ENCODE assay signal across 8 mouse cellular contexts in genomic region chr5:35582445-35583220, GRCm38 (mm10). TPM values are rescaled to one million over a fixed set of nuclear protein-coding genes. Genes with fewer than 3 reads are reported as not detected.
DNase-seq lines count a peak whose midpoint lies in the region; ATAC-seq and TF ChIP-seq lines count a peak whose summit lies in the region.

Acox3 (plus strand) TSS chr5:35583040.

- H3K27me3 ChIP-seq in MEL (ENCODE audit: control insufficient read depth in 1 of 2, insufficient read depth in 2 of 2, low read length in 2 of 2): no peaks in the 10 kb centered on the region
- H3K27me3 ChIP-seq in cerebellum, adult 2 months (ENCODE audit: control insufficient read depth, insufficient read depth, low read length): no peaks in the 10 kb centered on the region
- H3K27me3 ChIP-seq in lung, embryonic 16.5 days (ENCODE audit: control insufficient read depth, insufficient read depth, low read depth, low read length): no peaks in the 10 kb centered on the region

- peaks cover 0 to 16% of the 10 kb centered on the region in 2 experiments; a peak in 2 of 4 replicates for H3K36me3 ChIP-seq in MEL (ENCODE audit: control insufficient read depth in 1 of 2, insufficient read depth in 2 of 2, low read length in 2 of 2)
- no peaks in the 10 kb centered on the region for H3K36me3 ChIP-seq in lung, embryonic 16.5 days (ENCODE audit: control insufficient read depth, insufficient read depth, low read length)

- no peaks in the 10 kb centered on the region for H3K9me3 ChIP-seq in MEL (replicated peaks; ENCODE audit: insufficient read depth, low read length)
- no peaks in the 10 kb centered on the region for H3K9me3 ChIP-seq in lung, embryonic 16.5 days (ENCODE audit: control insufficient read depth, low read length)

- TF ChIP-seq POLR2A in MEL (IDR thresholded peaks at IDR 0.05; ENCODE audit: control insufficient read depth in 1 of 2, insufficient read depth in 1 of 2, low read depth in 1 of 2, low read length in 2 of 2, poor library complexity in 1 of 2): peak; percentile 43 to 85; a peak in 2 of 4 replicates
- peak; percentile 56; the same call in 1 of the 2 replicates for TF ChIP-seq POLR2A in cerebellum, adult 2 months (IDR thresholded peaks at IDR 0.05; ENCODE audit: borderline replicate concordance, insufficient read depth, low read length)

- H3K4me3 ChIP-seq in MEL (ENCODE audit: control insufficient read depth in 1 of 2, insufficient read depth in 1 of 2, low read depth in 2 of 2, low read length in 2 of 2): peak within 1 kb of the TSS; percentile 82 to 87
- peak within 1 kb of the TSS; percentile 99 for H3K4me3 ChIP-seq in cerebellum, adult 2 months (replicated peaks; ENCODE audit: insufficient read depth, low read depth, low read length)
- H3K4me3 ChIP-seq in lung, embryonic 16.5 days (ENCODE audit: low read length): peak within 1 kb of the TSS; percentile 75

- ATAC-seq in hematopoietic stem cell, adult 5-6 weeks (replicated peaks in 1 of 2; ENCODE audit: insufficient read depth in 1 of 2, low FRiP score in 2 of 2, low TSS enrichment in 1 of 2, low read depth in 1 of 2, poor library complexity in 2 of 2, severe bottlenecking in 2 of 2): peak; percentile 89 to 91
- peak; percentile 96 for ATAC-seq in lung, embryonic 16.5 days (ENCODE audit: low read depth)

- H3K27ac ChIP-seq in MEL (ENCODE audit: control insufficient read depth, low read depth, low read length): peak within 1 kb of the TSS; percentile 51
- peak within 1 kb of the TSS; percentile 76 for H3K27ac ChIP-seq in cerebellum, adult 2 months (ENCODE audit: insufficient read depth, low read length)
- peak within 1 kb of the TSS; percentile 74 for H3K27ac ChIP-seq in lung, embryonic 16.5 days (ENCODE audit: low read length)

- TF ChIP-seq CTCF in MEL (IDR thresholded peaks at IDR 0.05 in 2 of 3, conservative IDR thresholded peaks at IDR 0.05 in 1 of 3; ENCODE audit: control insufficient read depth in 1 of 3, insufficient read depth in 1 of 3, low read depth in 2 of 3, low read length in 3 of 3, poor library complexity in 1 of 3, severe bottlenecking in 1 of 3): 0 out of 6 replicates have a peak, but pooled peaks of 1 of the 3 experiments have one; percentile 0
- TF ChIP-seq CTCF in cerebellum, adult 2 months (IDR thresholded peaks at IDR 0.05; ENCODE audit: borderline replicate concordance, insufficient read depth, low read depth, low read length): no peak

- peak; percentile 98 for DNase-seq in MEL (ENCODE audit: low read depth, low spot score)
- peak; percentile 97 to 98 for DNase-seq in cerebellum, adult 2 months
- peak; percentile 91 for DNase-seq in forelimb bud, embryonic 11.5 days (ENCODE audit: low read depth, low spot score)
- DNase-seq in layer of hippocampus, adult 9-10 months (ENCODE audit: low spot score): peak; percentile 89
- peak; percentile 83 for DNase-seq in ovary, postnatal 10 days (ENCODE audit: low spot score)
- DNase-seq in thymus, postnatal 10 days (ENCODE audit: low spot score in 2 of 2): peak; percentile 82 to 91

- H3K9ac ChIP-seq in MEL (ENCODE audit: control insufficient read depth, low read depth, low read length, poor library complexity, severe bottlenecking): peak within 1 kb of the TSS; percentile 77
- H3K9ac ChIP-seq in lung, embryonic 16.5 days (ENCODE audit: low read length): peak within 1 kb of the TSS; percentile 76

- peaks cover 6 to 37% of the 10 kb centered on the region in 2 experiments; a peak in 3 of 4 replicates for H3K4me1 ChIP-seq in MEL (ENCODE audit: control insufficient read depth in 1 of 2, insufficient read depth in 2 of 2, low read length in 2 of 2)
- H3K4me1 ChIP-seq in cerebellum, adult 2 months (ENCODE audit: control insufficient read depth, insufficient read depth, low read length): peaks cover 7% of the 10 kb centered on the region; the same call in 1 of the 2 replicates
- peaks cover 9% of the 10 kb centered on the region for H3K4me1 ChIP-seq in lung, embryonic 16.5 days (replicated peaks; ENCODE audit: control insufficient read depth, insufficient read depth, low read length)

- under 1% methylated on average over 35 of the region's 35 CpGs for WGBS in cerebellum, adult 2 months
- under 1% methylated on average over 35 of the region's 35 CpGs for WGBS in lung, embryonic 16.5 days

- TF ChIP-seq EP300 in MEL (IDR thresholded peaks at IDR 0.05; ENCODE audit: low read depth in 1 of 2, low read length in 2 of 2): no peak

- TF ChIP-seq RAD21 in MEL (IDR thresholded peaks at IDR 0.05; ENCODE audit: low read depth, low read length): no peak

- no peaks in the 10 kb centered on the region; the same call in 1 of the 2 replicates for H3K79me2 ChIP-seq in MEL (ENCODE audit: control insufficient read depth, insufficient read depth, low read length, poor library complexity)

- peak within 1 kb of the TSS; percentile 72 for H3K4me2 ChIP-seq in lung, embryonic 16.5 days (ENCODE audit: low read depth, low read length)

TF ChIP-seq in MEL, 35 proteins besides CTCF, POLR2A, EP300 and RAD21:
- TF ChIP-seq POLR2AphosphoS2 (IDR thresholded peaks at IDR 0.05; ENCODE audit: low read length) (peak; percentile 43; the same call in 1 of the 2 replicates), ETS1 (IDR thresholded peaks at IDR 0.05; ENCODE audit: low read depth, low read length) (peak; percentile 60; the same call in 1 of the 2 replicates), E2F4 (IDR thresholded peaks at IDR 0.05; ENCODE audit: borderline replicate concordance, low read depth, low read length) (no peak), MEF2A (IDR thresholded peaks at IDR 0.05; ENCODE audit: extremely low read depth, insufficient replicate concordance, low read depth, low read length, poor library complexity, severe bottlenecking) (no peak), POLR2AphosphoS5 (IDR thresholded peaks at IDR 0.05; ENCODE audit: borderline replicate concordance, low read depth, low read length) (no peak), UBTF (IDR thresholded peaks at IDR 0.05; ENCODE audit: borderline replicate concordance, insufficient read depth, low read depth, low read length) (no peak), BHLHE40 (IDR thresholded peaks at IDR 0.05; ENCODE audit: borderline replicate concordance, low read depth, low read length) (no peak), HCFC1 (IDR thresholded peaks at IDR 0.05; ENCODE audit: low read depth, low read length) (peak; percentile 97), NRF1 (IDR thresholded peaks at IDR 0.05; ENCODE audit: insufficient read depth, low read depth, low read length, poor library complexity, severe bottlenecking) (0 out of 2 replicates have a peak, but pooled peaks have one; percentile 4), TBP (IDR thresholded peaks at IDR 0.05; ENCODE audit: low read depth, low read length) (peak; percentile 68; the same call in 1 of the 2 replicates), ZMIZ1 (IDR thresholded peaks at IDR 0.05; ENCODE audit: low read depth, low read length) (peak; percentile 51), TAL1 (IDR thresholded peaks at IDR 0.05; ENCODE audit: low read length) (no peak), SIN3A (IDR thresholded peaks at IDR 0.05; ENCODE audit: low read length) (peak; percentile 100), ZKSCAN1 (IDR thresholded peaks at IDR 0.05; ENCODE audit: low read depth, low read length) (no peak), MYC (IDR thresholded peaks at IDR 0.05; ENCODE audit: low read depth, low read length) (peak; percentile 52; the same call in 1 of the 2 replicates), CHD2 (IDR thresholded peaks at IDR 0.05; ENCODE audit: low read length) (peak; percentile 89), MAFK (IDR thresholded peaks at IDR 0.05; ENCODE audit: borderline replicate concordance, low read depth, low read length) (no peak), USF1 (IDR thresholded peaks at IDR 0.05; ENCODE audit: low read depth, low read length) (no peak), ZC3H11A (IDR thresholded peaks at IDR 0.05; ENCODE audit: low read depth, low read length) (no peak), CHD1 (IDR thresholded peaks at IDR 0.05; ENCODE audit: low read depth, low read length) (no peak), RCOR1 (IDR thresholded peaks at IDR 0.05; ENCODE audit: low read depth, low read length) (no peak), ELF1 (IDR thresholded peaks at IDR 0.05; ENCODE audit: low read depth, low read length) (peak; percentile 99), MAZ (IDR thresholded peaks at IDR 0.05; ENCODE audit: low read depth, low read length) (peak; percentile 77; the same call in 1 of the 2 replicates), SMC3 (IDR thresholded peaks at IDR 0.05; ENCODE audit: low read depth, low read length) (no peak), TCF12 (IDR thresholded peaks at IDR 0.05; ENCODE audit: low read depth, low read length) (peak; percentile 29; the same call in 1 of the 2 replicates), ZNF384 (IDR thresholded peaks at IDR 0.05; ENCODE audit: low read depth, low read length) (no peak), MXI1 (IDR thresholded peaks at IDR 0.05; ENCODE audit: low read depth, low read length) (peak; percentile 96), MYB (IDR thresholded peaks at IDR 0.05; ENCODE audit: low read depth, low read length) (no peak), NELFE (IDR thresholded peaks at IDR 0.05; ENCODE audit: low read depth, low read length) (peak; percentile 63), JUND (IDR thresholded peaks at IDR 0.05; ENCODE audit: low read depth, low read length) (no peak), KAT2A (conservative IDR thresholded peaks at IDR 0.05; ENCODE audit: low read depth, low read length) (peak; percentile 89), USF2 (IDR thresholded peaks at IDR 0.05; ENCODE audit: borderline replicate concordance in 1 of 2, insufficient read depth in 1 of 2, low read depth in 1 of 2, low read length in 2 of 2) (no peak), GATA1 (IDR thresholded peaks at IDR 0.05; ENCODE audit: low read depth, low read length) (no peak), GABPA (IDR thresholded peaks at IDR 0.05; ENCODE audit: low read depth, low read length) (no peak), MAX (IDR thresholded peaks at IDR 0.05; ENCODE audit: low read length) (no peak)

RNA-seq across cellular contexts. Expression of gene Acox3, which starts in this region (rescaled TPM):
- total RNA-seq in MEL (2012; rRNA removed): 3.9 and 6.5 TPM in 2 replicates
- 10 to 100 TPM in 1 of 2 experiments, not detected in 1; 11.4 TPM for polyA plus RNA-seq in MEL (2012; ENCODE audit: insufficient read depth in 1 of 2, insufficient read length in 2 of 2, low read depth in 1 of 2, low replicate concordance in 2 of 2, missing spikeins in 1 of 2)
- 33.3 and 33.7 TPM in 2 replicates for polyA plus RNA-seq in cerebellum, adult 2 months (2012; rRNA removed)
- 16.3 and 24.4 TPM in 2 replicates for total RNA-seq in hematopoietic stem cell, adult 5-6 weeks (2017)
- polyA plus RNA-seq in lung, embryonic 16.5 days (2015; fragmentation: Nextera tagmentation; extraction: Ambion mirVana): 13.9 and 14.3 TPM in 2 replicates

Comparison
In these comparisons a context has a peak if more than half of its experiments do, and no peak if none do; other contexts are left out.
1. Peak in every context shown above with its lines: DNase-seq, ATAC-seq, H3K4me3 ChIP-seq and H3K27ac ChIP-seq.